Mouse (Mus musculus): ENCODE results near the gene Cxcr5. TPM values are rescaled to one million over a fixed set of nuclear protein-coding genes. Genes with fewer than 3 reads are reported as not detected.

Gene Cxcr5
- polyA plus RNA-seq, 2 experiments: 0.10 to 0.30 TPM

DNA sequence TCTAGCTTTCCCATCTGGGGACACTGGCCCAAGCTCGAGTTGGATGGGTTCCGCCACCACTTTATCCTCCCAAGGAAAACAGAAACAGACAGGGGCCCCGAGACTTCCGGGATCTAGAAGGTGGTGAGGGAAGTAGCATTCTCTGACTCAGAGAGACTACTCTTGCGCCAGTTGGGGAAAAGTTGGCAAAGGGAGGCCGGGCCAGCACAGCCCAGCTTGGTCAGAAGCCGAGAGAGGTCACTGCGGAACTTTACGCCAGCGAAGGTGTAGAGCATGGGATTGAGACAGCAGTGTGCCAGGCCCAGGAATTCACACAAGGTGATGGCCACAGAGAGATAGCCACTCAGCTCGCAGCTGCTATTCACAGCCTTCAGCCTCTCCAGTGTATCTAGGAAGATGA is 48.6 kb downstream of the Cxcr5 start:
- no peak for ATAC-seq (ENCODE audit: low FRiP score, low read depth)
- peaks cover 41% of the 10 kb centered on the region for H3K4me1 ChIP-seq (ENCODE audit: control insufficient read depth, insufficient read depth, low read length)
- peaks cover 14% of the 10 kb centered on the region for H3K36me3 ChIP-seq (ENCODE audit: control insufficient read depth, insufficient read depth, low read length)
- H3K27ac ChIP-seq (replicated peaks; ENCODE audit: low read depth, low read length): 0 out of 2 replicates have a peak overlapping the region, but pooled peaks have one; percentile 61
- H3K4me3 ChIP-seq (replicated peaks; ENCODE audit: low read length): no peak overlapping the region
- H3K27me3 ChIP-seq (ENCODE audit: control insufficient read depth, insufficient read depth, low read length): no peaks in the 10 kb centered on the region
- 84% methylated on average over 11 of the region's 11 CpGs for WGBS
- H3K4me2 ChIP-seq (replicated peaks; ENCODE audit: low read depth, low read length, severe bottlenecking): no peak overlapping the region
- no peak overlapping the region for H3K9ac ChIP-seq (ENCODE audit: low read depth, low read length, severe bottlenecking)
- TF ChIP-seq POLR2A (IDR thresholded peaks at IDR 0.05; ENCODE audit: borderline replicate concordance, extremely low read depth, insufficient read depth, insufficient read length): no peak
- no peak for DNase-seq (ENCODE audit: low spot score)
- no peaks in the 10 kb centered on the region for H3K9me3 ChIP-seq (ENCODE audit: control insufficient read depth, low read length)

GRCm38 (mm10) chr9:44512717-44513003 is 49.0 kb downstream of the Cxcr5 start:
- no peak overlapping the region for H3K4me2 ChIP-seq (replicated peaks; ENCODE audit: low read depth, low read length, severe bottlenecking)
- H3K27me3 ChIP-seq (ENCODE audit: control insufficient read depth, insufficient read depth, low read length): no peaks in the 10 kb centered on the region

GRCm38 (mm10) chr9:44511935-44512716 is 49.6 kb downstream of the Cxcr5 start:
- DNase-seq (ENCODE audit: low spot score) (peak; percentile 61), ATAC-seq (ENCODE audit: low FRiP score, low read depth) (0 out of 2 replicates have a peak, but pooled peaks have one; percentile 2)
- no peak for TF ChIP-seq POLR2A (IDR thresholded peaks at IDR 0.05; ENCODE audit: borderline replicate concordance, extremely low read depth, insufficient read depth, insufficient read length)
- Histone ChIP-seq H3K27me3 (ENCODE audit: control insufficient read depth, insufficient read depth, low read length) (no peaks in the 10 kb centered on the region), H3K36me3 (ENCODE audit: control insufficient read depth, insufficient read depth, low read length) (peaks cover 24% of the 10 kb centered on the region), H3K9me3 (ENCODE audit: control insufficient read depth, low read length) (no peaks in the 10 kb centered on the region), H3K4me1 (ENCODE audit: control insufficient read depth, insufficient read depth, low read length) (peaks cover 41% of the 10 kb centered on the region), H3K9ac (ENCODE audit: low read depth, low read length, severe bottlenecking) (no peak overlapping the region), H3K27ac (replicated peaks; ENCODE audit: low read depth, low read length) (peak overlapping the region; percentile 61), H3K4me3 (replicated peaks; ENCODE audit: low read length) (no peak overlapping the region), H3K4me2 (replicated peaks; ENCODE audit: low read depth, low read length, severe bottlenecking) (no peak overlapping the region)
- WGBS: 54% methylated on average over 9 of the region's 9 CpGs

More at GRCm38 (mm10) chr9:44512717-44513003, 49.0 kb downstream of the Cxcr5 start:
- no peak overlapping the region for H3K9ac ChIP-seq (ENCODE audit: low read depth, low read length, severe bottlenecking)
- no peaks in the 10 kb centered on the region for H3K9me3 ChIP-seq (ENCODE audit: control insufficient read depth, low read length)
- H3K27ac ChIP-seq (replicated peaks; ENCODE audit: low read depth, low read length): 0 out of 2 replicates have a peak overlapping the region, but pooled peaks have one; percentile 61
- no peak overlapping the region for H3K4me3 ChIP-seq (replicated peaks; ENCODE audit: low read length)
- WGBS: 39% methylated on average over 3 of the region's 3 CpGs
- H3K4me1 ChIP-seq (ENCODE audit: control insufficient read depth, insufficient read depth, low read length): peaks cover 41% of the 10 kb centered on the region
- DNase-seq (ENCODE audit: low spot score) (no peak), ATAC-seq (ENCODE audit: low FRiP score, low read depth) (no peak)
- TF ChIP-seq POLR2A (IDR thresholded peaks at IDR 0.05; ENCODE audit: borderline replicate concordance, extremely low read depth, insufficient read depth, insufficient read length): no peak
- peaks cover 19% of the 10 kb centered on the region for H3K36me3 ChIP-seq (ENCODE audit: control insufficient read depth, insufficient read depth, low read length)

DNA sequence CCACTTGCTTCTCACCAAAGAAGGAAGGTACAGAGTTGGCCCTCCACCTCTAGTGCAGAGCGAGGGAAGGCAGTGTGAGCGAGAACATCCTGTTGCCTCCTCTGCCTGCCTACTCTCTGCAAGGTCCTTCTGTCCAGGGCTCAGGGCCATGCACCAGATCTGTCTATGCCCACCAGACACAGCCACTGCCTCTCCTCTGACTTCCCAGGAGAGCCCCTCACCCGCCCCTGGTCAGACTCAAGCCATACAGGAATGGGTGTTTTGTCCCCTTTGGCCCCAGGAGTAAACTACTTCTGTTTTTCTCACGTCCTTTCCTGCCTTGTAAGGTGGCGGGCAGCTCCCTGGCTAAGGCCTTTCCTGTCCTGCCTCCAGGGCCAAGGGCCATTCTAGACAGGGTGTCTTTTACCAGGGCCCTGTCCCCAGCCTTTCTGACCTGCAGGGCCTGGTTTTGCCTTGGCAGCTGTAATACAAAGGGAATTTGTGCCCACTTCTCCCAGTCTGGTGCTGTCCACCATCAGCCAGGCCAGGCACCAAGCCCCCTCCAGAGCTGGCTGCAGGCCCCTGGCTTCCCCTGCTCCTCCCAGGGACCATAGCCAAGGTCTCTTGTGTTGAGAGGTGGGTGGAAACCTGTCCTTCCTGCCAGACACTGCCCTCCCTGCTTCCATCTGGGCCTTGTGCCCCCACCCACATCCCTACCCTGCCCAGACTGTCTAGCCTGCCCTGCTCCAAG is 50.6 kb downstream of the Cxcr5 start:
- Histone ChIP-seq H3K4me2 (replicated peaks; ENCODE audit: low read depth, low read length, severe bottlenecking) (no peak overlapping the region), H3K9ac (ENCODE audit: low read depth, low read length, severe bottlenecking) (no peak overlapping the region; the same call in 1 of the 2 replicates), H3K36me3 (ENCODE audit: control insufficient read depth, insufficient read depth, low read length) (peaks cover 35% of the 10 kb centered on the region), H3K27me3 (ENCODE audit: control insufficient read depth, insufficient read depth, low read length) (no peaks in the 10 kb centered on the region), H3K9me3 (ENCODE audit: control insufficient read depth, low read length) (no peaks in the 10 kb centered on the region), H3K27ac (replicated peaks; ENCODE audit: low read depth, low read length) (peak overlapping the region; percentile 61), H3K4me1 (ENCODE audit: control insufficient read depth, insufficient read depth, low read length) (peaks cover 41% of the 10 kb centered on the region), H3K4me3 (replicated peaks; ENCODE audit: low read length) (no peak overlapping the region)
- TF ChIP-seq POLR2A (IDR thresholded peaks at IDR 0.05; ENCODE audit: borderline replicate concordance, extremely low read depth, insufficient read depth, insufficient read length): no peak
- DNase-seq (ENCODE audit: low spot score) (no peak), ATAC-seq (ENCODE audit: low FRiP score, low read depth) (no peak; the same call in 1 of the 2 replicates)
- WGBS: 68% methylated on average over 5 of the region's 5 CpGs

DNA sequence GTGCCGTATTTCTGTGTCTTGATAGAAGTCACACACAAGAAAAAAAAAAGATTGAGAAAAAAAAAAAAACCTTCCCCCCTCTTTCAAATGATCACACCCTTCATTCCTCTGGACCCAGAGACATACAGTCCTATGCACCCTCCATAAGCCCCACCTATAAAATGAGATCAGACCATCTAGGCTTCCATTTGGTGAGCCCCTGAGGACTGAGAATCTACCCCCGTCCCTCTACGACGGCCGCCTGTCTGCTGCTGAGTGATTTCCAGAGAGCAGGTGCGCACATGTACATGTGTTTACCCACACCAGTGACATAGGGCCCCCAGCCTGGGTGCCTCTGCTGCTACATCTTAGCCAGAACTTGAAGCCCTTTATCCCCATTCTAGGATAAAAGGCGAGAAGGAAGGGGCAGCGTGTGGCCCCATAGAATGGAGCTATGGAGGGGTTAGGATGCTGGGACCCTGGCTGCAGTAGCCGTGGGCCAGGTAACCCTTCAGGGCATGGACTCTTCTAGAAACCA is 51.3 kb downstream of the Cxcr5 start:
- no peak for DNase-seq (ENCODE audit: low spot score)
- H3K4me3 ChIP-seq (replicated peaks; ENCODE audit: low read length): peak overlapping the region; percentile 29; the same call in 1 of the 2 replicates
- H3K4me2 ChIP-seq (replicated peaks; ENCODE audit: low read depth, low read length, severe bottlenecking): peak overlapping the region; percentile 53
- TF ChIP-seq POLR2A (IDR thresholded peaks at IDR 0.05; ENCODE audit: borderline replicate concordance, extremely low read depth, insufficient read depth, insufficient read length): no peak
- H3K36me3 ChIP-seq (ENCODE audit: control insufficient read depth, insufficient read depth, low read length): peaks cover 41% of the 10 kb centered on the region
- H3K27ac ChIP-seq (replicated peaks; ENCODE audit: low read depth, low read length): peak overlapping the region; percentile 61
- peak; percentile 33 for ATAC-seq (ENCODE audit: low FRiP score, low read depth)
- H3K4me1 ChIP-seq (ENCODE audit: control insufficient read depth, insufficient read depth, low read length): peaks cover 41% of the 10 kb centered on the region
- 33% methylated on average over 9 of the region's 9 CpGs for WGBS
- H3K9me3 ChIP-seq (ENCODE audit: control insufficient read depth, low read length): no peaks in the 10 kb centered on the region
- no peaks in the 10 kb centered on the region for H3K27me3 ChIP-seq (ENCODE audit: control insufficient read depth, insufficient read depth, low read length)
- peak overlapping the region; percentile 22; the same call in 1 of the 2 replicates for H3K9ac ChIP-seq (ENCODE audit: low read depth, low read length, severe bottlenecking)

Data from limb, embryonic 14.5 days (tissue).